Mouse (Mus musculus): Measurements from ENCODE around the gene Wdr13.

DNA sequence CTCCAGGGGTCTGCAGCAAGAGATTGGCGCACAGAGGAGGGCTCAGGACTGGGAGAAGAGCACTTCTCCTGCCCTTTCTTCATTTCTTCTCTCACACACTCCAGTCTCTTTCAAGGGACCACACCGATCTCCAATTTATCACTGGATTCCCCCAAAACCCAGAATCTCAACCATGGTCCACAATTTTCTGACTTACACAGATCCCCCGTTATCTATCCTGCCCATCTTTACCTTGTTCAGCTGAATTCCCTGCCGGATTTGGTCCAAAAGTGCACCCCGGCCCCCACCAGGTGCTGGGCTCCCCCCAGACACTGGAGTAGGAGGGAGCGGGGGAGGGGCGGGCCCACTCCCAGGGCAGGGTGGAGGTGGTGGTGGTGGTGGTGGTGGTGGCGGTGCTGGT lies 47.1 kb downstream of the Wdr13 start:
- TF ChIP-seq CTCF (IDR thresholded peaks at IDR 0.05; ENCODE audit: borderline replicate concordance, insufficient read depth, low read length) (no peak), POLR2A (IDR thresholded peaks at IDR 0.05; ENCODE audit: low read depth, low read length) (no peak)

Measured in embryonic fibroblast, embryonic 13.5 days (primary cell).